Mouse (Mus musculus) olfactory bulb, adult 2 months (tissue): ENCODE measurements around the gene Chmp2a. TPM values are rescaled to one million over a fixed set of nuclear protein-coding genes. Genes with fewer than 3 reads are reported as not detected.

Experiments
- H3K27ac ChIP-seq: fragments of 200-500 bp; 2 replicates; pipeline ENCODE4 v1.5.1; 2012; ENCODE audit warnings: low read depth, low read length; ENCODE audit not compliant: insufficient read depth
- H3K4me1 ChIP-seq: fragments of 200-500 bp; 2 replicates; pipeline ENCODE4 v1.6.1; 2012; ENCODE audit warnings: low read length; ENCODE audit not compliant: control insufficient read depth, insufficient read depth
- H3K4me3 ChIP-seq: fragments of 200-500 bp; 2 replicates; pipeline ENCODE4 v1.5.1; 2012; ENCODE audit warnings: mild to moderate bottlenecking, low read depth, low read length, moderate library complexity; ENCODE audit not compliant: insufficient read depth
- CTCF ChIP-seq: fragments of 200-500 bp; IDR thresholded peaks from 2 replicates; pipeline ENCODE4 v1.5.1; 2012; ENCODE audit warnings: low read depth, mild to moderate bottlenecking, low read length, moderate library complexity; ENCODE audit not compliant: insufficient read depth
- POLR2A ChIP-seq: fragments of 200-500 bp; IDR thresholded peaks from 2 replicates; pipeline ENCODE4 v1.6.1; 2012; ENCODE audit warnings: mild to moderate bottlenecking, low read depth, low read length, moderate library complexity; ENCODE audit not compliant: insufficient read depth
- WGBS: fragments of 180-500 bp; shearing (Covaris S2); methylation state at CpG from one replicate; pipeline ENCODE4 v1.1.7; 2018; 5-methylcytosine and 5-hydroxymethylcytosine counted together
- polyA plus RNA-seq: library from polyadenylated mRNA; stranded (reverse); fragments of >200 nt; gene quantifications from 2 replicates; pipeline ENCODE4 v1.2.4, GENCODE M21; 2012; ENCODE audit warnings: low replicate concordance; ENCODE audit not compliant: missing spikeins, insufficient read depth, insufficient read length

The Chmp2a gene
- polyA plus RNA-seq, 1 experiment = not detected

GRCm38 (mm10) chr7:13007341-13008092 lies 27.1 kb downstream of the Chmp2a start:
- 63% methylated on average over 57 of the region's 57 CpGs for WGBS
- no peak overlapping the region for H3K27ac ChIP-seq
- TF ChIP-seq POLR2A = no peak
- TF ChIP-seq CTCF = no peak
- H3K4me1 ChIP-seq = peaks cover 16% of the 10 kb centered on the region
- no peak overlapping the region for H3K4me3 ChIP-seq

GRCm38 (mm10) chr7:13006531-13006930 lies 28.1 kb downstream of the Chmp2a start:
- TF ChIP-seq CTCF = no peak
- no peak overlapping the region for H3K27ac ChIP-seq
- H3K4me3 ChIP-seq = no peak overlapping the region
- WGBS = 83% methylated on average over 10 of the region's 10 CpGs
- peaks cover 16% of the 10 kb centered on the region for H3K4me1 ChIP-seq

- no peak for TF ChIP-seq CTCF
- no peak for TF ChIP-seq POLR2A
- H3K4me3 ChIP-seq = no peak overlapping the region
- peaks cover 16% of the 10 kb centered on the region for H3K4me1 ChIP-seq
- 88% methylated on average over 17 of the region's 17 CpGs for WGBS
- H3K27ac ChIP-seq = no peak overlapping the region
Observed at GRCm38 (mm10) chr7:13006011-13006410, 28.6 kb downstream of the Chmp2a start.

GRCm38 (mm10) chr7:13003380-13003779 lies 31.2 kb downstream of the Chmp2a start:
- TF ChIP-seq POLR2A (no peak), CTCF (no peak)
- H3K4me1 ChIP-seq = peaks cover 9% of the 10 kb centered on the region; the same call in 1 of the 2 replicates
- 81% methylated on average over 5 of the region's 5 CpGs for WGBS
- no peak overlapping the region for H3K27ac ChIP-seq
- no peak overlapping the region for H3K4me3 ChIP-seq

GRCm38 (mm10) chr7:13001584-13001983 lies 33.0 kb downstream of the Chmp2a start:
- H3K27ac ChIP-seq = no peak overlapping the region
- TF ChIP-seq CTCF (no peak), POLR2A (no peak)
- peaks cover 4% of the 10 kb centered on the region; the same call in 1 of the 2 replicates for H3K4me1 ChIP-seq
- H3K4me3 ChIP-seq = no peak overlapping the region
- WGBS = 77% methylated on average over 1 of the region's 1 CpGs

GRCm38 (mm10) chr7:12998851-12999250 lies 35.8 kb downstream of the Chmp2a start, which contains the start of gene Trim28:
Gene Trim28, plus strand, starts transcription at chr7:12999114.
- TF ChIP-seq POLR2A (no peak), CTCF (no peak)

GRCm38 (mm10) chr7:12998053-12998452 lies 36.6 kb downstream of the Chmp2a start, which contains the start of gene Slc27a5:
Gene Slc27a5, minus strand, starts transcription at chr7:12998192.
- WGBS = 76% methylated on average over 5 of the region's 5 CpGs
- TF ChIP-seq CTCF (no peak), POLR2A (no peak)
- H3K27ac ChIP-seq = no peak within 1 kb of the TSS

More at GRCm38 (mm10) chr7:12998851-12999250, 35.8 kb downstream of the Chmp2a start, which contains the start of gene Trim28:
- WGBS = 80% methylated on average over 3 of the region's 3 CpGs
- no peak within 1 kb of the TSS for H3K27ac ChIP-seq
- no peaks in the 10 kb centered on the region for H3K4me1 ChIP-seq
- no peak within 1 kb of the TSS for H3K4me3 ChIP-seq

GRCm38 (mm10) chr7:12997230-12997629 lies 37.4 kb downstream of the Chmp2a start:
- 71% methylated on average over 5 of the region's 5 CpGs for WGBS
- H3K4me3 ChIP-seq = no peak overlapping the region
- TF ChIP-seq CTCF = no peak
- TF ChIP-seq POLR2A = no peak
- H3K27ac ChIP-seq = no peak overlapping the region
- H3K4me1 ChIP-seq = no peaks in the 10 kb centered on the region

More at GRCm38 (mm10) chr7:12998053-12998452, 36.6 kb downstream of the Chmp2a start, which contains the start of gene Slc27a5:
- no peaks in the 10 kb centered on the region for H3K4me1 ChIP-seq
- H3K4me3 ChIP-seq = no peak within 1 kb of the TSS

- no peak for TF ChIP-seq CTCF
- no peak for TF ChIP-seq POLR2A
Observed at GRCm38 (mm10) chr7:12995862-12996261, 38.7 kb downstream of the Chmp2a start.

More at GRCm38 (mm10) chr7:12995862-12996261, 38.7 kb downstream of the Chmp2a start:
- Histone ChIP-seq H3K4me1 (no peaks in the 10 kb centered on the region), H3K27ac (no peak overlapping the region), H3K4me3 (no peak overlapping the region)
